Comparison of ENCODE assay signal across 9 mouse cellular contexts in genomic region chr5:116444517-116444916, GRCm38 (mm10). TPM values are rescaled to one million over a fixed set of nuclear protein-coding genes. Genes with fewer than 3 reads are reported as not detected.
DNase-seq lines count a peak whose midpoint lies in the region; ATAC-seq and TF ChIP-seq lines count a peak whose summit lies in the region.
"Had no signal": no experiment of that assay in that cellular context is flagged by ENCODE, and none has a peak within 500 bp of the region (broad histone marks: within the 10 kb centered on the region; RNA-seq: fewer than 3 reads in every experiment).

No protein-coding gene starts in this region.

- TF ChIP-seq POLR2A in olfactory bulb, adult 2 months (IDR thresholded peaks at IDR 0.05; ENCODE audit: insufficient read depth, low read depth, low read length) = no peak

- peaks cover 40% of the 10 kb centered on the region for H3K36me3 ChIP-seq in hindbrain, embryonic 13.5 days
- peaks cover 27% of the 10 kb centered on the region for H3K36me3 ChIP-seq in hindbrain, embryonic 12.5 days
- H3K36me3 ChIP-seq: limb, embryonic 15.5 days had no signal

- peaks cover 56% of the 10 kb centered on the region for H3K4me1 ChIP-seq in hindbrain, embryonic 13.5 days (replicated peaks)
- H3K4me1 ChIP-seq in hindbrain, embryonic 12.5 days = peaks cover 13% of the 10 kb centered on the region
- H3K4me1 ChIP-seq in olfactory bulb, adult 2 months (ENCODE audit: control insufficient read depth, insufficient read depth, low read length) = peaks cover 59% of the 10 kb centered on the region

- intact Hi-C loops in left cerebral cortex, postnatal 25 days (cut with DNase I) = loop anchor here (5.0 kb wide), 1 partner anchor 148 kb away; the partner anchor contains the start of gene Srrm4

- DNase-seq in retina, embryonic 14.5 days (ENCODE audit: low spot score) = peak; percentile 39
- DNase-seq in retina, postnatal 1 day = no peak
- DNase-seq in cerebellum, postnatal 10 days = peak; percentile 72 to 82
- DNase-seq in frontal cortex, postnatal 14 days (ENCODE audit: low spot score in 2 of 2) = no peak
- no peak for DNase-seq in left cerebral cortex, postnatal 25 days (ENCODE audit: low spot score in 2 of 2)

- H3K9ac ChIP-seq in hindbrain, embryonic 13.5 days = no peak overlapping the region
- H3K9ac ChIP-seq in hindbrain, embryonic 12.5 days = no peak overlapping the region
- H3K9ac ChIP-seq: limb, embryonic 15.5 days had no signal

- no peaks in the 10 kb centered on the region for H3K27me3 ChIP-seq in hindbrain, embryonic 13.5 days
- no peaks in the 10 kb centered on the region for H3K27me3 ChIP-seq in hindbrain, embryonic 12.5 days

- H3K27ac ChIP-seq in hindbrain, embryonic 13.5 days = peak overlapping the region; percentile 55
- no peak overlapping the region for H3K27ac ChIP-seq in hindbrain, embryonic 12.5 days
- peak overlapping the region; percentile 27 for H3K27ac ChIP-seq in olfactory bulb, adult 2 months (ENCODE audit: insufficient read depth, low read depth, low read length)
- H3K27ac ChIP-seq: limb, embryonic 15.5 days had no signal

- TF ChIP-seq CTCF in olfactory bulb, adult 2 months (IDR thresholded peaks at IDR 0.05; ENCODE audit: insufficient read depth, low read depth, low read length) = peak; percentile 42; the same call in 1 of the 2 replicates

- WGBS in hindbrain, embryonic 13.5 days = 51% methylated on average over 27 of the region's 27 CpGs
- WGBS in hindbrain, embryonic 12.5 days = 61% methylated on average over 27 of the region's 27 CpGs
- WGBS in olfactory bulb, adult 2 months = 73% methylated on average over 27 of the region's 27 CpGs

- no peak overlapping the region for H3K4me3 ChIP-seq in hindbrain, embryonic 13.5 days
- H3K4me3 ChIP-seq in hindbrain, embryonic 12.5 days = no peak overlapping the region
- no peak overlapping the region for H3K4me3 ChIP-seq in olfactory bulb, adult 2 months (ENCODE audit: insufficient read depth, low read depth, low read length)
- H3K4me3 ChIP-seq: limb, embryonic 15.5 days had no signal

- no peaks in the 10 kb centered on the region for H3K9me3 ChIP-seq in hindbrain, embryonic 13.5 days
- H3K9me3 ChIP-seq in hindbrain, embryonic 12.5 days (replicated peaks) = no peaks in the 10 kb centered on the region
- H3K9me3 ChIP-seq: limb, embryonic 15.5 days had no signal

- no peak overlapping the region for H3K4me2 ChIP-seq in hindbrain, embryonic 13.5 days
- no peak overlapping the region for H3K4me2 ChIP-seq in hindbrain, embryonic 12.5 days (replicated peaks)
- H3K4me2 ChIP-seq: limb, embryonic 15.5 days had no signal

- ATAC-seq in hindbrain, embryonic 13.5 days (ENCODE audit: low FRiP score) = no peak
- ATAC-seq in hindbrain, embryonic 12.5 days (ENCODE audit: low FRiP score) = no peak

RNA-seq across cellular contexts. Expression of gene Hspb8, which starts 21.9 kb away (rescaled TPM):
- polyA plus RNA-seq in hindbrain, embryonic 13.5 days (2015; fragmentation: Nextera tagmentation; extraction: Ambion mirVana) = 5.3 and 6.1 TPM in 2 replicates
- polyA plus RNA-seq in hindbrain, embryonic 12.5 days (2016; fragmentation: Nextera tagmentation; extraction: Ambion mirVana) = 5.9 and 6.9 TPM in 2 replicates
- not detected in 2 replicates for polyA plus RNA-seq in olfactory bulb, adult 2 months (2012; ENCODE audit: insufficient read depth, insufficient read length, low replicate concordance, missing spikeins)
- total RNA-seq in left cerebral cortex, postnatal 25 days (2021) = 10 to 100 TPM; 11.7 to 12.5 TPM

Comparison
In these comparisons a context has a peak if more than half of its experiments do, and no peak if none do; other contexts are left out.
1. DNase-seq: peak in retina, embryonic 14.5 days (single experiment) and cerebellum, postnatal 10 days (2 of 2); none in retina, postnatal 1 day (single experiment), frontal cortex, postnatal 14 days (0 of 2) and left cerebral cortex, postnatal 25 days (0 of 2).